Mouse (Mus musculus) hindbrain, embryonic 14.5 days (tissue): ENCODE measurements around the gene Morn4. TPM values are rescaled to one million over a fixed set of nuclear protein-coding genes. Genes with fewer than 3 reads are reported as not detected.
"Not testable (repeated sequence)": the region's sequence is repeated elsewhere in the genome, so short reads cannot be mapped to it uniquely, and the experiment has no call there.

Experiments used
- ATAC-seq: fragments of 200-750 bp; cut with Nextera tagmentation; 2 replicates; pipeline ENCODE4 v1.8.0; 2017; ENCODE audit warnings: moderate number of reproducible peaks, mild to moderate bottlenecking, moderate TSS enrichment, moderate library complexity; ENCODE audit not compliant: low FRiP score
- DNase-seq: peaks from one replicate; pipeline ENCODE4 v3.0.0-alpha.2; 2015; ENCODE audit warnings: low spot score
- H3K27ac ChIP-seq: fragments of 300-500 bp; sonication (generic); 2 replicates; pipeline ENCODE4 v1.5.1; 2014; ENCODE audit warnings: mild to moderate bottlenecking, moderate library complexity
- H3K27me3 ChIP-seq: fragments of 300-500 bp; sonication (generic); 2 replicates; pipeline ENCODE4 v1.6.1; 2014; ENCODE audit warnings: mild to moderate bottlenecking, low read length, mixed read lengths; ENCODE audit not compliant: control insufficient read depth, insufficient read depth
- H3K36me3 ChIP-seq: fragments of 300-500 bp; sonication (generic); replicated peaks from 2 replicates; pipeline ENCODE4 v1.6.1; 2014; ENCODE audit not compliant: control insufficient read depth, insufficient read depth
- H3K4me1 ChIP-seq: fragments of 300-500 bp; sonication (generic); replicated peaks from 2 replicates; pipeline ENCODE4 v1.6.1; 2014; ENCODE audit warnings: antibody characterized with exemption, low read length, mixed read lengths; ENCODE audit not compliant: control insufficient read depth, insufficient read depth
- H3K4me2 ChIP-seq: fragments of 300-500 bp; sonication (generic); replicated peaks from 2 replicates; pipeline ENCODE4 v1.6.1; 2014; ENCODE audit warnings: mild to moderate bottlenecking, moderate library complexity
- H3K4me3 ChIP-seq: fragments of 300-500 bp; sonication (generic); replicated peaks from 2 replicates; pipeline ENCODE4 v1.5.1; 2014; ENCODE audit warnings: mild to moderate bottlenecking, low read length
- H3K9ac ChIP-seq: fragments of 300-500 bp; sonication (generic); 2 replicates; pipeline ENCODE4 v1.6.1; 2014
- H3K9me3 ChIP-seq: fragments of 300-500 bp; sonication (generic); 2 replicates; pipeline ENCODE4 v1.6.1; 2016; ENCODE audit warnings: low read length; ENCODE audit not compliant: control insufficient read depth
- WGBS: fragments of 180-500 bp; shearing (Covaris S2); extraction: QIAGEN DNeasy Blood & Tissue Kit; methylation state at CpG from one replicate; pipeline ENCODE4 v1.1.7; 2014; 5-methylcytosine and 5-hydroxymethylcytosine counted together
- polyA plus RNA-seq: library from polyadenylated mRNA; unstranded; fragments of >200 nt; fragmentation: Nextera tagmentation; extraction: Ambion mirVana; gene quantifications from 2 replicates; pipeline ENCODE4 v1.2.1, GENCODE M21; 2014

Gene Morn4
- polyA plus RNA-seq, 1 experiment from 2014 or later, result 117 TPM

DNA sequence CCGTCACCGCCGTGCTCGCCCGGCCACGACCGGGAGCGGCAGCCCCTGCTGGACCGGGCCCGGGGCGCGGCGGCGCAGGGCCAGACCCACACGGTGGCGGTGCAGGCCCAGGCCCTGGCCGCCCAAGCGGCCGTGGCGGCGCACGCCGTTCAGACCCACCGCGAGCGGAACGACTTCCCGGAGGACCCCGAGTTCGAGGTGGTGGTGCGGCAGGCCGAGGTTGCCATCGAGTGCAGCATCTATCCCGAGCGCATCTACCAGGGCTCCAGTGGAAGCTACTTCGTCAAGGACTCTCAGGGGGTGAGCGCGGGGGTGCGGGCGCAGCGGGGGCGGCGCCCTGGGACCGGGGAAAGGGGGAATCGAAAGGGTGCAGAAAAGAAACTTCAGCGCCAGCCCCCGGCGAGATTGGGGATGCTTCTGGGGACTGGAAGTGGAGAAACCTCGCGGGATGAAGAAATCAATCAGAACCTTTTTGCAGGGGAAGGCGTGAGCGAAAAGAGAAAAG lies 4.5 kb upstream of the Morn4 start:
- under 1% methylated on average over 52 of the region's 52 CpGs for WGBS
- Histone ChIP-seq H3K9me3 (no peaks in the 10 kb centered on the region), H3K4me1 (peaks cover 26% of the 10 kb centered on the region), H3K9ac (peak overlapping the region; percentile 87), H3K36me3 (peaks cover 11% of the 10 kb centered on the region), H3K4me3 (peak overlapping the region; percentile 95), H3K4me2 (peak overlapping the region; percentile 93), H3K27ac (peak overlapping the region; percentile 87), H3K27me3 (no peaks in the 10 kb centered on the region)
- DNase-seq (peak; percentile 29), ATAC-seq (peak; percentile 64)

GRCm38 (mm10) chr19:42089748-42090595 lies 3.8 kb upstream of the Morn4 start, which contains the start of gene Pi4k2a:
Gene Pi4k2a, plus strand, starts transcription at chr19:42090470.
- peaks cover 29% of the 10 kb centered on the region for H3K4me1 ChIP-seq
- no peaks in the 10 kb centered on the region for H3K27me3 ChIP-seq
- peak; percentile 98 for ATAC-seq
- DNase-seq, result peak; percentile 98
- H3K9me3 ChIP-seq, result no peaks in the 10 kb centered on the region
- peak within 1 kb of the TSS; percentile 87 for H3K9ac ChIP-seq
- peaks cover 11% of the 10 kb centered on the region; the same call in 1 of the 2 replicates for H3K36me3 ChIP-seq
- peak within 1 kb of the TSS; percentile 95 for H3K4me3 ChIP-seq
- H3K27ac ChIP-seq, result peak within 1 kb of the TSS; percentile 87
- H3K4me2 ChIP-seq, result peak within 1 kb of the TSS; percentile 93
- WGBS, result 1% methylated on average over 55 of the region's 55 CpGs

GRCm38 (mm10) chr19:42089103-42089747 lies 3.1 kb upstream of the Morn4 start:
- H3K27me3 ChIP-seq, result no peaks in the 10 kb centered on the region
- peaks cover 29% of the 10 kb centered on the region for H3K4me1 ChIP-seq
- ATAC-seq (no peak), DNase-seq (peak; percentile 38)
- 22% methylated on average over 14 of the region's 14 CpGs for WGBS
- H3K9me3 ChIP-seq, result no peaks in the 10 kb centered on the region
- peak overlapping the region; percentile 82 for H3K27ac ChIP-seq
- peak overlapping the region; percentile 93 for H3K4me2 ChIP-seq
- H3K4me3 ChIP-seq, result peak overlapping the region; percentile 95
- H3K36me3 ChIP-seq, result 0 out of 2 replicates have a peak, but pooled peaks cover 6% of the 10 kb centered on the region
- H3K9ac ChIP-seq, result peak overlapping the region; percentile 55; the same call in 1 of the 2 replicates

DNA sequence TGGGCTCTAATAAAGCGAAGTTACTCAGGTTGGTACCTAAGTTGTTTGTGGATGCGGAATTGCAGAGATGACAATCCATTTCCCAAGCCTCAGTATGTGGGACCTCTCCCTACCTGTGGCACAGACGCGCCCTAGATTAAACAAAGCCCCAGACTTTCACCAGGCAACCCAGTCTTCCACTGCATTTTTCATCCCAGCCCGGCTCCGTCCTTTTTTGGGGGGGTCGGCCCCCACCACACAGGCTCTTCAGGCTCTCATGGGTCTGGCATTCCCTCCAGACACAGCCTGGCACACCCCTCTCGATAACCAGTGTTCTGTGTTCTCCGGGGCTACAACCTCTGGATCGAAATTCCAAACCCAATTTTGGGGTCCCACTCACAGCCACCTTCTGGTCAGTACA lies 467 bp downstream of the Morn4 start:
- Histone ChIP-seq H3K4me1 (peaks cover 17% of the 10 kb centered on the region), H3K4me2 (peak overlapping the region; percentile 81), H3K36me3 (no peaks in the 10 kb centered on the region), H3K27me3 (no peaks in the 10 kb centered on the region), H3K9me3 (no peaks in the 10 kb centered on the region), H3K9ac (peak overlapping the region; percentile 85), H3K4me3 (peak overlapping the region; percentile 84), H3K27ac (peak overlapping the region; percentile 78)
- ATAC-seq (no peak), DNase-seq (no peak)
- WGBS, result 7% methylated on average over 10 of the region's 10 CpGs

GRCm38 (mm10) chr19:42081613-42082012 lies 4.5 kb downstream of the Morn4 start:
- H3K27me3 ChIP-seq, DNase-seq, H3K4me2 ChIP-seq, H3K9ac ChIP-seq, H3K4me3 ChIP-seq, H3K4me1 ChIP-seq, H3K27ac ChIP-seq, ATAC-seq, H3K9me3 ChIP-seq: not testable (repeated sequence)
- WGBS, result 97% methylated on average over 5 of the region's 5 CpGs
- H3K36me3 ChIP-seq, result peaks cover 16% of the 10 kb centered on the region

DNA sequence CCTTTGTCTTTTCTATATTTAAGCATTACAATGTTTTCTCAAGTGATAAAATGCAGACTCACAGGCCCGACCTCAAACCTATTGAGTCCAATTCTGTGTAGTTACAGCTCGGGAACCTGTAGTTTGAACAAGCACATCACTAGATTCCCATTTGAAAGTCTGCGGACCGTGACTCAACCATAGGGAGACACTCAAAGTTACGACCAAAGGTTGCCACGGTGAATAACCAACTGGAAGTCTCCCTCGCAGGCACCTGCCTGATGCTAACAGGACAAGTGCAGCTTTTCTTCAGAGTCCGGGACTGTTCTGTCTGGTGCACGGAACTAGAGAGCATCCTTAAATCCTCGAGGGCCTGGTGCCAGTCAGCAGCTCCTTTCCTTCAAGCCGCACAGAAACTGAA lies 5.7 kb downstream of the Morn4 start:
- H3K9ac ChIP-seq, result no peak overlapping the region; the same call in 1 of the 2 replicates
- H3K4me1 ChIP-seq, result 0 out of 2 replicates have a peak, but pooled peaks cover 2% of the 10 kb centered on the region
- 83% methylated on average over 11 of the region's 11 CpGs for WGBS
- no peak for DNase-seq
- H3K27me3 ChIP-seq, result no peaks in the 10 kb centered on the region
- no peak overlapping the region for H3K4me2 ChIP-seq
- no peak for ATAC-seq
- H3K4me3 ChIP-seq, result no peak overlapping the region
- no peak overlapping the region for H3K27ac ChIP-seq
- H3K36me3 ChIP-seq, result peaks cover 27% of the 10 kb centered on the region
- no peaks in the 10 kb centered on the region for H3K9me3 ChIP-seq

GRCm38 (mm10) chr19:42079950-42080349 lies 6.2 kb downstream of the Morn4 start:
- Histone ChIP-seq H3K4me2 (no peak overlapping the region), H3K4me3 (no peak overlapping the region), H3K9ac (no peak overlapping the region), H3K36me3 (peaks cover 32% of the 10 kb centered on the region), H3K27ac (no peak overlapping the region), H3K4me1 (no peaks in the 10 kb centered on the region), H3K9me3 (no peaks in the 10 kb centered on the region), H3K27me3 (no peaks in the 10 kb centered on the region)
- no peak for DNase-seq
- WGBS, result 84% methylated on average over 5 of the region's 5 CpGs
- no peak for ATAC-seq

GRCm38 (mm10) chr19:42079006-42079405 lies 7.2 kb downstream of the Morn4 start:
- Histone ChIP-seq H3K9ac (no peak overlapping the region), H3K27me3 (no peaks in the 10 kb centered on the region), H3K4me3 (no peak overlapping the region), H3K4me2 (no peak overlapping the region), H3K4me1 (no peaks in the 10 kb centered on the region), H3K27ac (no peak overlapping the region), H3K36me3 (peaks cover 42% of the 10 kb centered on the region), H3K9me3 (no peaks in the 10 kb centered on the region)
- ATAC-seq (no peak), DNase-seq (no peak)
- WGBS, result 98% methylated on average over 12 of the region's 12 CpGs

DNA sequence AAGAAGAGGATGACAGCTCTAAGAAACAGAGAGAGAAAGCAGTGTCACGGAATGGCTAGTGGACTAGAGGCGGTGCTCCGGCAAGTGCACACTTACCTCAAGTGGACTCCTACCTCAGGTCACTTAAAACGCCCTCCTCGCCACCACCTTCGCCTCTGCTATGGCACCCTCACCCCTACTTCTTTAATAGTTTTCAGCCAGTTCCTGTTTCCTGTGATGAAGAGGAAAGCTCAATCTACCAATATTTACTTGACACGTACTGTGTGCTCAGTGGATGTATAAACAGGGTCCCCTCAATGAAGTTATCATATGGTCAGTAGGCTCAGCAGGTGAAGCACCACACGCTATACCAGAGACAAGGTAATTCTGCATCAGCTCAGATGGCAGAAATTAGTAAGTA lies 7.6 kb downstream of the Morn4 start:
- no peak for DNase-seq
- WGBS, result 92% methylated on average over 8 of the region's 8 CpGs
- Histone ChIP-seq H3K4me3 (no peak overlapping the region), H3K9ac (no peak overlapping the region), H3K27me3 (no peaks in the 10 kb centered on the region), H3K27ac (no peak overlapping the region), H3K4me1 (no peaks in the 10 kb centered on the region), H3K4me2 (no peak overlapping the region), H3K36me3 (peaks cover 46% of the 10 kb centered on the region), H3K9me3 (no peaks in the 10 kb centered on the region)
- no peak for ATAC-seq
